Mouse (Mus musculus): ENCODE data around the gene Heyl.

DNA sequence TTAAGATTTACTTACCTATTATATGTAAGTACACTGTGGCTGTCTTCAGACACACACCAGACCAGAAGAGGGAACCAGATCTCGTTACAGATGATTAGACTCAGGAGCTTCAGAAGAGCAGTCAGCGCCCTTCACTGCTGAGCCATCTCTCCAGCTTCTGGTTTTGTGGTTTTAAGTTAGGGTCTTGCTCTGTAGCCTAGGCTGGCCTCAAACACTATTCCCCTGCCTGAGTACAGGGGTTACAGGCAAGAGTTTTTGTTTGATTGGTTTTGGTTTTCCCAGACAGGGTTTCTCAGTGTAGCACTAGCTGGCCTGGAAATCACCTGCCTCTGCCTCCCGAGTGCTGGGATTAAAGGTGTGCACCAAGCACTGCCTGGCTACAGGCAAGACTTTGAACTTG, 59.0 kb downstream of the Heyl start:
- TF ChIP-seq MAX (IDR thresholded peaks at IDR 0.05) (no peak), CTCF (IDR thresholded peaks at IDR 0.05; ENCODE audit: control insufficient read depth, insufficient read depth, insufficient read length) (no peak), CEBPB (IDR thresholded peaks at IDR 0.05; ENCODE audit: low read depth) (no peak)
